ENCODE assay signal across 25 mouse cellular contexts in the genomic region with DNA sequence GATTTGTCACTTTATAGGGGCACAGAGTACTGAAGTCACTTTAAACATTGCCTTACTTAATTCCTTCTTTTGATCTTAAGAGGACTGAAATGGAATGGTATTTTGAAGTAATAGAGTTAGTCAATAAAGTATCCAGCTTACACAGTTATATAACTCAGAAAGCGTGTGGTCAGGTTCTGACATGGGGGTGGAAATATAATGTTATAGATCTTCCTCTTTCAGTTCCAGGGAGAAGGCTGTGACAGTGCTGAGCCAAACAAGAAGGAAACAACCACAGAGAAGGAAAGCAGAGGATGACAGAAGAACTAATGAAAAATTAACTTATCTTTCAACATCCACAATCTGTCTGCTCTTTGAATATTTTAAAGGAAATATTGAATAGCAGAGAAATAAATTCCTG.
"Had no signal": no experiment of that assay in that cellular context is flagged by ENCODE, and none has a peak within 500 bp of the region (broad histone marks: within the 10 kb centered on the region; RNA-seq: fewer than 3 reads in every experiment).

No protein-coding gene starts in this region.

- H3K4me3 ChIP-seq: heart, embryonic 13.5 days; heart, embryonic 15.5 days; hindbrain, embryonic 10.5 days; hindbrain, embryonic 12.5 days; intestine, embryonic 15.5 days; kidney, embryonic 15.5 days; limb, embryonic 13.5 days; limb, embryonic 15.5 days; liver, embryonic 13.5 days had no signal

- DNase-seq: forebrain, postnatal 0 days; gastrocnemius, postnatal 14 days; gastrocnemius, postnatal 36 days; heart, adult 18-20 months; heart, postnatal 14 days; heart, postnatal 36 days; kidney, adult 18-20 months; kidney, adult 9 months; kidney, postnatal 14 days; kidney, postnatal 36 days; left cerebral cortex, postnatal 4 days; liver, embryonic 13.5 days had no signal

- H3K27ac ChIP-seq: heart, embryonic 13.5 days; heart, embryonic 15.5 days; hindbrain, embryonic 10.5 days; hindbrain, embryonic 12.5 days; hindbrain, embryonic 14.5 days; intestine, embryonic 15.5 days; kidney, embryonic 15.5 days; kidney, postnatal 0 days; limb, embryonic 13.5 days; limb, embryonic 15.5 days; liver, embryonic 13.5 days had no signal

- ATAC-seq: forebrain, postnatal 0 days; hindbrain, embryonic 16.5 days; inflammation-experienced regulatory T-cells, adult 6 months; intestine, embryonic 15.5 days; intestine, postnatal 0 days had no signal
